Mouse (Mus musculus): ENCODE measurements around the gene Itga2.

- TF ChIP-seq POLR2A (IDR thresholded peaks at IDR 0.05; ENCODE audit: control insufficient read depth in 1 of 2, insufficient read depth in 1 of 2, low read depth in 1 of 2, low read length in 2 of 2, poor library complexity in 1 of 2) (no peak), HCFC1 (IDR thresholded peaks at IDR 0.05; ENCODE audit: low read depth, low read length) (no peak), POLR2AphosphoS2 (IDR thresholded peaks at IDR 0.05; ENCODE audit: low read length) (no peak), RAD21 (IDR thresholded peaks at IDR 0.05; ENCODE audit: low read depth, low read length) (no peak), ZKSCAN1 (IDR thresholded peaks at IDR 0.05; ENCODE audit: low read depth, low read length) (no peak), POLR2AphosphoS5 (IDR thresholded peaks at IDR 0.05; ENCODE audit: borderline replicate concordance, low read depth, low read length) (no peak), CTCF (IDR thresholded peaks at IDR 0.05 in 2 of 3, conservative IDR thresholded peaks at IDR 0.05 in 1 of 3; ENCODE audit: control insufficient read depth in 1 of 3, insufficient read depth in 1 of 3, low read depth in 2 of 3, low read length in 3 of 3, poor library complexity in 1 of 3, severe bottlenecking in 1 of 3) (no peak)
Observed at GRCm38 (mm10) chr13:114878667-114879066, 53.2 kb downstream of the Itga2 start.

Data from MEL (cell line).